Mouse (Mus musculus) forebrain, embryonic 15.5 days (tissue): ENCODE measurements at regions not wholly inside any gene's neighbourhood (a gene's known extent, or its start where the extent isn't known, plus 50 kb on each side); places are given as distances from the start of the nearest gene placed in this dataset.
"Not testable (repeated sequence)": the region's sequence is repeated elsewhere in the genome, so short reads cannot be mapped to it uniquely, and the experiment has no call there.

Experiments
- ATAC-seq: fragments of 200-750 bp; cut with Nextera tagmentation; replicated peaks from 2 replicates; pipeline ENCODE4 v1.8.0; 2017; ENCODE audit warnings: mild to moderate bottlenecking, moderate TSS enrichment, moderate library complexity
- H3K27ac ChIP-seq: fragments of 300-500 bp; sonication (generic); replicated peaks from 2 replicates; pipeline ENCODE4 v1.5.1; 2015; ENCODE audit warnings: mild to moderate bottlenecking, inconsistent platforms
- H3K27me3 ChIP-seq: fragments of 300-500 bp; sonication (generic); 2 replicates; pipeline ENCODE4 v1.6.1; 2015; ENCODE audit warnings: inconsistent platforms
- H3K36me3 ChIP-seq: fragments of 300-500 bp; sonication (generic); 2 replicates; pipeline ENCODE4 v1.6.1; 2015; ENCODE audit warnings: mild to moderate bottlenecking, inconsistent platforms
- H3K4me1 ChIP-seq: fragments of 300-500 bp; sonication (generic); 2 replicates; pipeline ENCODE4 v1.6.1; 2015; ENCODE audit warnings: inconsistent platforms
- H3K4me2 ChIP-seq: fragments of 300-500 bp; sonication (generic); replicated peaks from 2 replicates; pipeline ENCODE4 v1.6.1; 2015; ENCODE audit warnings: mild to moderate bottlenecking, inconsistent platforms
- H3K4me3 ChIP-seq: fragments of 300-500 bp; sonication (generic); 2 replicates; pipeline ENCODE4 v1.5.1; 2015; ENCODE audit warnings: mild to moderate bottlenecking, inconsistent platforms
- H3K9ac ChIP-seq: fragments of 300-500 bp; sonication (generic); replicated peaks from 2 replicates; pipeline ENCODE4 v1.6.1; 2015; ENCODE audit warnings: mild to moderate bottlenecking, inconsistent platforms
- H3K9me3 ChIP-seq: fragments of 300-500 bp; sonication (generic); 2 replicates; pipeline ENCODE4 v1.6.1; 2016; ENCODE audit warnings: inconsistent platforms
- WGBS: fragments of 180-500 bp; shearing (Covaris S2); methylation state at CpG from one replicate; pipeline ENCODE4 v1.1.7; 2015; ENCODE audit warnings: mixed read lengths; 5-methylcytosine and 5-hydroxymethylcytosine counted together

DNA sequence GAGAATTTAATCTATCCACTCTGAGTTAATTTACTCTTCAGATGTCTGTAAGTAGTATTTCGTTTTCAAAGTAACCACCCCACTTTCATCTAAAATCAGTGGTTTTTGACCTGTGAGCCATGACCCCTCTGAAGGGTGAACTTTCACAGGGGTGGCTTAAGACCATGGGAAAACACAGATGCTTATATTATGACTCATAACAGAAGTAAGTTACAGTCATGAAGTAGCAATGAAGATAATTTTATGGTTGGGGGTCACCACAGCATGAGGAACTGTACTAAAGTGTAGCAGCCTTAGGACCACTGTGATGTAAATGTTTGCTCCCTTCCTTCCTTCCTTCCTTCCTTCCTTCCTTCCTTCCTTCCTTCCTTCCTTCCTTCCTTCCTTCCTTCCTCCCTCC, 215.2 kb downstream of the Zfp619 start:
- Histone ChIP-seq H3K4me2 (no peak overlapping the region), H3K9ac (no peak overlapping the region), H3K36me3 (no peaks in the 10 kb centered on the region), H3K4me1 (0 out of 2 replicates have a peak, but pooled peaks cover 3% of the 10 kb centered on the region), H3K27me3 (no peaks in the 10 kb centered on the region), H3K27ac (no peak overlapping the region), H3K9me3 (no peaks in the 10 kb centered on the region), H3K4me3 (no peak overlapping the region)
- ATAC-seq, result no peak
- WGBS, result 80% methylated on average over 1 of the region's 1 CpGs

DNA sequence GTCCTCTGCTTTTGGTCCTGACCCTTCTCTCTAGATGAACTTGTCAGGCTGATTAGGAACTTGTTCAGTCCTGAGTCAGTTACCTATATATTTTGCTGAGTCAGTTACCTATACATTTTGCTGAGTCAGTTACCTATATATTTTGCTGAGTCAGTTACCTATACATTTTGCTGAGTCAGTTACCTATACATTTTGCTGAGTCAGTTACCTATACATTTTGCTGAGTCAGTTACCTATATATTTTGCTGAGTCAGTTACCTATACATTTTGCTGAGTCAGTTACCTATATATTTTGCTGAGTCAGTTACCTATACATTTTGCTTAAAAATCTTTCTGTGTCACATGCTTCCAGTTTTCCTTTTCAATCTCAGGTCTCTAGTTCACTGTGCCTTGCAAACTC, 230.8 kb downstream of the Zfp619 start:
- H3K4me2 ChIP-seq, H3K27me3 ChIP-seq, H3K9me3 ChIP-seq, H3K4me3 ChIP-seq, ATAC-seq, H3K9ac ChIP-seq, H3K36me3 ChIP-seq, H3K4me1 ChIP-seq, H3K27ac ChIP-seq: not testable (repeated sequence)

DNA sequence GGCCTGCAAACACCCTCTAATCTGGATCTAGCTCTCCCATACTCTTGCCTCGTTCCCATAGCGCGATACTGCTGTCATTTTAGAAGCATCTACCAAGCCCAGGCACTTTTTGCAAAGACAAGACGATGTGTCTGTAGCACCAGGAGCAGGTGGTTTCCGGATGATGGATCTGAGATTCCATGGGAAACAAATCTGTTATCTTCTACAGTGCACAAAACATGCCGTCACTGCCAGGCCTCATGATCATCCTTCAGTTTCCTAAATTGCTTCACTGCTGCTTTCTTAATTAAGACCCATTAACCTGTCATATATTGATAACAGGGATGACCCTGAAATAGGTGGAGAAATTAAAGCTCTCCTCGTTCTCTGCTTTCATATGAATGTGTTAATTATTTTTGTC, 232.9 kb downstream of the Zfp619 start:
- WGBS, result 94% methylated on average over 7 of the region's 7 CpGs
- Histone ChIP-seq H3K4me1 (no peaks in the 10 kb centered on the region), H3K27me3 (no peaks in the 10 kb centered on the region), H3K9ac (no peak overlapping the region), H3K9me3 (no peaks in the 10 kb centered on the region), H3K36me3 (no peaks in the 10 kb centered on the region), H3K27ac (no peak overlapping the region), H3K4me2 (no peak overlapping the region), H3K4me3 (no peak overlapping the region)
- ATAC-seq, result no peak

DNA sequence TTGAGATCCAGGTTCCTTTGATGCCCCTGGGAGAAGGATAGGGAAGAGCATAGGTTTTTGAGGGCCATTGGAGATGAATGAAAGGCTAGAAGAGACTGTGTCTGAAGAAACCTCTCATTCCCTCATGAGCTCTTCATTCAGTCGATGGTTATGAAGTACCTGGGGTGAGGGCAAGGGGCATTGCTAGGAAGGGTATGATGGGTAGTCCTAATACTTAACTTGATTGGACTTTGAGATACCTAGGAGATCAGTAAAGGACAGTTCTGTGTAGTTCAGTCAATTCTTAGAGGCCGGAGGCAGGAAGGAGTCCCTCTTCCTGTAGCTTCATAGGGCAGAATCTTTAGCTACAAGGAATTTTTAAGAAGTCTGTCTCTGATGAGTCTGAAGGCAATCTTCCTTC, 246.8 kb downstream of the Zfp619 start:
- H3K4me1 ChIP-seq, result no peaks in the 10 kb centered on the region
- no peak overlapping the region for H3K4me3 ChIP-seq
- no peak overlapping the region for H3K9ac ChIP-seq
- ATAC-seq, result no peak
- no peaks in the 10 kb centered on the region for H3K36me3 ChIP-seq
- no peak overlapping the region for H3K27ac ChIP-seq
- H3K9me3 ChIP-seq, result no peaks in the 10 kb centered on the region
- H3K4me2 ChIP-seq, result no peak overlapping the region
- 95% methylated on average over 2 of the region's 2 CpGs for WGBS
- H3K27me3 ChIP-seq, result no peaks in the 10 kb centered on the region

DNA sequence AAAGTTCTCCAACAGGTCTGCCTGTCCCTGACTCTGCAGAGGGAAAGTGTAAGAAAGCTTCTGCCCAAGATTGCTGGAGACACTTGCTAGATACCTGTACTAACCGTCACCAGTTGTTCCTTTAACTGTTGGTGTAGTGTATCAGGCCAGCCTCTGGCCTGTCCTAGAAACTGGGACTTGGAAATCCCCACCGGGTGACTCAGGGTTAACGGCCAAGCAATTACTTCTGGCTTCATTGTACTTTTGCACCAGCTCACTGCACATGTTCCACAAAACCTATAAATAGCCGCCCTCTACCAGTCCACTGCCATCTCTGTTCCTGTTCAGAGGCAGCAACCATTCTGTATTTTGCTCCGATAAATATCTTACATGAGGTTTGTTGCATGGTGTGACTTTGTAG, 247.5 kb downstream of the Zfp619 start:
- Histone ChIP-seq H3K36me3 (no peaks in the 10 kb centered on the region), H3K9me3 (no peaks in the 10 kb centered on the region), H3K9ac (no peak overlapping the region), H3K27ac (no peak overlapping the region), H3K4me2 (no peak overlapping the region), H3K27me3 (no peaks in the 10 kb centered on the region), H3K4me1 (no peaks in the 10 kb centered on the region), H3K4me3 (no peak overlapping the region)
- 79% methylated on average over 5 of the region's 5 CpGs for WGBS
- no peak for ATAC-seq

DNA sequence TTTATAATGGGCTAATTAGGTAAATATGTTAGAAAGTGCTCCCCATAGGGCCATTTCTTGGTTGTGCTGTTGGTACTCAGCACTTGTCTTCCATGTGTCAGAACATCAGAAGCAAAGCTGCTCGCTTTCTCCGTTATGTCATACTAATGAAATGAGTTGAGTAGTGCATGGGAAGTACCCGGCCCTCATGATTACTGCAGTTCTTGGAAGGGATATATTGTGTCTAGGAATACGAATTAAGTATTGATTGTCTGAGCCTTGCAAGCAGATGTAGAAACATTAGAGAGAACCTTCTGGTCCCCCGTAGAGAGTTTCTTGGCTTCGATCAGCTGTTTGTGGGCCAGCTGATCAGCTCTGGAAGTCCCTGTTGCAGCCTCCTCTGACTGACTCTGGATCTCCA, 255.7 kb downstream of the Zfp619 start:
- Histone ChIP-seq H3K27ac (no peak overlapping the region), H3K4me1 (no peaks in the 10 kb centered on the region), H3K4me3 (no peak overlapping the region), H3K27me3 (no peaks in the 10 kb centered on the region), H3K4me2 (no peak overlapping the region), H3K9ac (no peak overlapping the region), H3K9me3 (no peaks in the 10 kb centered on the region), H3K36me3 (no peaks in the 10 kb centered on the region)
- WGBS, result 92% methylated on average over 6 of the region's 6 CpGs
- ATAC-seq, result no peak

DNA sequence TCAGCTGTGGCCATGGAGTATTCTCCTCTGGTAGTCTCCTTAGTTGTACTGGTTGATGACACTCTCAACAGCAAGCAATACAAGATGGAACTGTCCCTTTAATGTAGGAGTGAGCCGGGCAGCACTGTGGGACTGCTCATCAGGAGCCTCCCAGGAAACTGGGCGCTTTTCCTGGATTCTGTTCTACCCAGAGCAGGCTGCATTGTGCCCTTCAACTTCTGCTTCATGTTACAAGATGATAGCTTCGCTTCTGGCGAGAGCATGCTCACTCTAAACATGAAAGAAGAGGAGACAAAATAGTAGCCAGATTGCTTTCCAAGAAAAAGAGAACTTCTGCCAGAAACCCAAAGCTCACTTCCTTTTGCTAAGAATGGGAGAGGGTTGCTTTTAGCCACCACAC, 271.8 kb downstream of the Zfp619 start:
- no peak overlapping the region for H3K4me3 ChIP-seq
- no peak for ATAC-seq
- 80% methylated on average over 4 of the region's 4 CpGs for WGBS
- H3K9me3 ChIP-seq, result no peaks in the 10 kb centered on the region
- H3K9ac ChIP-seq, result no peak overlapping the region
- H3K27ac ChIP-seq, result no peak overlapping the region
- H3K27me3 ChIP-seq, result no peaks in the 10 kb centered on the region
- H3K4me1 ChIP-seq, result no peaks in the 10 kb centered on the region
- H3K36me3 ChIP-seq, result no peaks in the 10 kb centered on the region
- no peak overlapping the region for H3K4me2 ChIP-seq

DNA sequence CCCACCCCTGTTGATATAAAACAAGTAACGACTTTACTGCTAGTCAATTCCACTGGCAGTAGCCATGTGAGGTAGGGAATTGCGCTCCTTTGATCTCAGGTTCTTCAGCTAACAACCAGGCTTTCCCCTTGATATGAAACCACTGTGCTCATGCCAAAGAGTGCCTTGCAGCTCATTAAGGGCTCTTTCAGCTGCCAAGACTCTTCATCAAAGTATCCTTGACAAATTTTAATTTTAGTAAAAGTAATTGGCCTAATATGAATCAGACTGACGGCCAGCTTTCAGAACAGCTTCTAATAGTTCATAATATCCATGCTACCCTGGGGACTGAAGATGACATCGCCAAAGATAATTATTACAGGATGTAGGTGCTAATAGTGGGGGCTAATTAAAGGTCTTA, 272.3 kb downstream of the Zfp619 start:
- H3K36me3 ChIP-seq, result no peaks in the 10 kb centered on the region
- H3K27ac ChIP-seq, result no peak overlapping the region
- no peak for ATAC-seq
- H3K4me3 ChIP-seq, result no peak overlapping the region
- H3K4me1 ChIP-seq, result no peaks in the 10 kb centered on the region
- WGBS, result 73% methylated on average over 4 of the region's 4 CpGs
- H3K9ac ChIP-seq, result no peak overlapping the region
- no peaks in the 10 kb centered on the region for H3K27me3 ChIP-seq
- H3K9me3 ChIP-seq, result no peaks in the 10 kb centered on the region
- no peak overlapping the region for H3K4me2 ChIP-seq

DNA sequence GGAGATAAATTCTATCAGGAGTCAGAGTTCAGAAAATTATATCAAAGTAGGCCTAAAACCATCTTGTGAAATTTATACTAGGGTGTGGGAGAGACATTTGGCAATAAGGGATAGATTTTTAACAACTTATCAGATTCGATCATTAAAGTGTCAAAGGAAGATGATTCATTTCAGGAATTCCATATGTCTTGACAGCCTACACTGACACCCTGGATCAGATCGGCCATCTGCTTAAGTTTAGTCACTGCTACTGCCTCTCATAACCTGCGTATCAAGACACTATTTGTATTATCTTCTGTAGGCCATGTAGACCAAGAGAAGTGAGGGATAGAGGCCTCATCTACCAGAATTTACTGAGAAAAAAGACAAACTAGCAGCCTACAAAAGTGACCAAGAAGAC, 277.2 kb downstream of the Zfp619 start:
- ATAC-seq, result no peak
- Histone ChIP-seq H3K27ac (no peak overlapping the region), H3K9me3 (no peaks in the 10 kb centered on the region), H3K27me3 (no peaks in the 10 kb centered on the region), H3K36me3 (no peaks in the 10 kb centered on the region), H3K4me2 (no peak overlapping the region), H3K9ac (no peak overlapping the region), H3K4me1 (no peaks in the 10 kb centered on the region), H3K4me3 (no peak overlapping the region)
- WGBS, result 81% methylated on average over 3 of the region's 3 CpGs

DNA sequence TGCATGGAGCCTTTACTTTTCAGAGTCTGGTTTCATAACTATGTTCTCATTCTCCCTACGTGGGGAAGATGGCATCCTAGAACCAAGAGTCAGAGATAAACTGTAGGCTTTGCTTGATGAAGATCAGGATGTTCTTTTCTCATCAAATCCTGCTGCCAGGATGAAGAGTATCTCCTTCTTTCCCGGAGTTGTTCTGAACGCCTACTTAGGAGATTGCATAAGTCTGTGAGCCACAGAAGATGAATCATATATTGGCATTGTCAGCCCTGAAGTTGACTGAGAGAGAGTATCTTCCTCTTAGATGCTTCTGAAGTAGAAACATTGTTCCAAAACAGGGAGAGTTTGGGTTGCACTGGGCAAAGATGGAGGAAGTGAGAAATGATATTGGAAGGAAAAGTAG, 286.7 kb downstream of the Zfp619 start:
- H3K27me3 ChIP-seq, result no peaks in the 10 kb centered on the region
- H3K4me1 ChIP-seq, result no peaks in the 10 kb centered on the region
- no peak overlapping the region for H3K4me2 ChIP-seq
- no peak overlapping the region for H3K9ac ChIP-seq
- ATAC-seq, result no peak
- no peaks in the 10 kb centered on the region for H3K9me3 ChIP-seq
- no peak overlapping the region for H3K4me3 ChIP-seq
- no peaks in the 10 kb centered on the region for H3K36me3 ChIP-seq
- H3K27ac ChIP-seq, result no peak overlapping the region
- 78% methylated on average over 3 of the region's 3 CpGs for WGBS

DNA sequence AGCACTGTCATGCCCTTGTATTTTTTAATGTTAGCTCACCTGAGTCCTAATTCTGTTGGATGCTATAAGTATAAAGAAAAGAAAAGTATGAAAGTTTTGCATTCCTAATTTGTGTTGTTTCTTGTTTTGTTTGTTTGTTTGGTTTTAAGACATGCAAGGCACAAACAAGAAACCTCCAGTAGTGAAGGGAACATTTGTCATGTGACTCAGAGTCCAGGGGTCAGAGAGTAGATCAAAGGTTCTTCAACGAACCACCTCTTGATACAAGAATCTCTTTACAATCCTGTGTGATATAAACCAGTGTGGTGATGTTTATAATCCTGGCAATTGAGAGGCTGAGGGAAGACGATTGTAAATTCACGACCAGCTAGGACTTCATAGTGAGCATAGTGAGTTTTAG, 300.5 kb downstream of the Zfp619 start:
- Histone ChIP-seq H3K27me3 (no peaks in the 10 kb centered on the region), H3K4me1 (no peaks in the 10 kb centered on the region), H3K4me2 (no peak overlapping the region), H3K9ac (no peak overlapping the region), H3K4me3 (no peak overlapping the region), H3K27ac (no peak overlapping the region), H3K9me3 (no peaks in the 10 kb centered on the region), H3K36me3 (no peaks in the 10 kb centered on the region)
- WGBS, result 85% methylated on average over 3 of the region's 3 CpGs
- no peak for ATAC-seq

DNA sequence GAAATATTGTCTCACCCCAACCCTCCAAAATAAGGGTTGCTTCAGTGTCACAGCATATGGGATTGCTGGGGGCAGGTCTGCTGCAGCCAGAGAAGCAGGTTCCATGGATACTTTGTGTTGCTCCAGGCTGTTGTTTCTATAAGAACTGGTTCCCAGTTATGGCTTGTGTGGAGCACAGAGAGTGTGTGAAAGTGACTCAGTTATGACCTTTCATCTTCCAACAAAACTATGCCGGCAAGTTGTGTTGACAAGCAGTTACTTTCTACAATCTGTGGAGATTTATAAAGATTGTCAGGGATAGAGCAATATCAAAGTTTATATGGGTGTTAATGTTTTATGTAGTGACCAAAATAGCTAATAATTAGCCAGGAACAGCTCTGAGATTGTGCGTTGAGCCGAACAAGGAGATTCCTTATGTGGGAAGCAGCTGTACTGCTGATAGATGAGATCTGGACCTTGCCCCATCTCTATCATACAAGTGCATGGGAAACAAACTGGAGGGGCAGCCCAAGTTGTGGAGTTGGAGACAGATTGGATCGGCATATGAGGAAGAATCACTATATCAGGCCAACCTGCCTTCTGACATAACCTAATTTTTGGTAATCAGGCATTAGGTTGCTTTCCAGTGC, 305.1 kb downstream of the Zfp619 start:
- H3K27me3 ChIP-seq, result no peaks in the 10 kb centered on the region
- WGBS, result 97% methylated on average over 4 of the region's 4 CpGs
- H3K36me3 ChIP-seq, result no peaks in the 10 kb centered on the region
- H3K9me3 ChIP-seq, result no peaks in the 10 kb centered on the region
- no peak overlapping the region for H3K27ac ChIP-seq
- no peak overlapping the region for H3K4me2 ChIP-seq
- H3K4me3 ChIP-seq, result no peak overlapping the region
- H3K4me1 ChIP-seq, result no peaks in the 10 kb centered on the region
- H3K9ac ChIP-seq, result no peak overlapping the region
- no peak for ATAC-seq

DNA sequence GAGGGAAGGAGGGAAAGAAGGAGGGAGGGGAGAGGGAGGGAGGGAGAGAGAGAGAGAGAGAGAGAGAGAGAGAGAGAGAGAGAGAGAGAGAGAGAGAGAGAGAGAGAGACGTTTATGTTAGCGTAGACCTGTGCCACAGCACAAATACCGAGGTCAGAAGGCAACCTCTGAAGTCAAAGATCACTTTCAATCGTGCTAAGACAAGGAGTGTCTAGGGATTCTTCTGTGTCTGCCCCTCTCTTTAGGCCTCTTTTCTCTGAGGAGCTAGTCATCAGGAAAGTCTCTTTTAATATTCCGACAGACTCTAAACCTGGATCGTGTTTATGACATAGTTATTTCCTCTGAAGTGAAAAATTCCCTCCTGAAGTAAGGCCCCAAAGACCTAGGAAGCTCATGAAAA, 310.8 kb downstream of the Zfp619 start:
- no peaks in the 10 kb centered on the region for H3K4me1 ChIP-seq
- no peak for ATAC-seq
- no peaks in the 10 kb centered on the region for H3K9me3 ChIP-seq
- no peak overlapping the region for H3K4me2 ChIP-seq
- H3K27me3 ChIP-seq, result no peaks in the 10 kb centered on the region
- H3K36me3 ChIP-seq, result no peaks in the 10 kb centered on the region
- no peak overlapping the region for H3K27ac ChIP-seq
- WGBS, result 75% methylated on average over 6 of the region's 6 CpGs
- H3K4me3 ChIP-seq, result no peak overlapping the region
- H3K9ac ChIP-seq, result no peak overlapping the region
